Mouse (Mus musculus) thymus, postnatal 10 days (tissue): ENCODE measurements at regions not wholly inside any gene's neighbourhood (a gene's known extent, or its start where the extent isn't known, plus 50 kb on each side); places are given as distances from the start of the nearest gene placed in this dataset.
"Not testable (repeated sequence)": the region's sequence is repeated elsewhere in the genome, so short reads cannot be mapped to it uniquely, and the experiment has no call there.

Experiments used
- DNase-seq, 2 experiments: peaks; one replicate each; pipeline ENCODE4 v3.0.0; 2021; ENCODE audit warnings: low spot score in 2 of 2

GRCm38 (mm10) chr17:79547524-79547923, 64.1 kb upstream of the Rmdn2 start:
- DNase-seq: no peak

- not testable (repeated sequence) for DNase-seq
These were observed 61.3 kb upstream of the Rmdn2 start for GRCm38 (mm10) chr17:79550409-79550808.

GRCm38 (mm10) chr17:79553850-79554249, 57.8 kb upstream of the Rmdn2 start:
- no peak for DNase-seq

GRCm38 (mm10) chr17:79555593-79555992, 56.1 kb upstream of the Rmdn2 start:
- DNase-seq: no peak
